ENCODE assay signal across 25 mouse cellular contexts in genomic region chr4:135377241-135377640, GRCm38 (mm10). TPM values are rescaled to one million over a fixed set of nuclear protein-coding genes. Genes with fewer than 3 reads are reported as not detected.
"Had no signal": no experiment of that assay in that cellular context is flagged by ENCODE, and none has a peak within 500 bp of the region (broad histone marks: within the 10 kb centered on the region; RNA-seq: fewer than 3 reads in every experiment).

No protein-coding gene starts in this region.

- H3K4me2 ChIP-seq: heart, embryonic 11.5 days; heart, embryonic 13.5 days; heart, embryonic 15.5 days; hindbrain, embryonic 13.5 days; hindbrain, embryonic 15.5 days; limb, embryonic 13.5 days; limb, embryonic 15.5 days; liver, embryonic 11.5 days; liver, embryonic 13.5 days; liver, embryonic 15.5 days had no signal

- H3K27me3 ChIP-seq: heart, embryonic 13.5 days; heart, embryonic 15.5 days; hindbrain, embryonic 13.5 days; hindbrain, embryonic 15.5 days; limb, embryonic 13.5 days; limb, embryonic 15.5 days; liver, embryonic 13.5 days; liver, embryonic 15.5 days had no signal

- H3K9me3 ChIP-seq: heart, embryonic 15.5 days; hindbrain, embryonic 13.5 days; hindbrain, embryonic 15.5 days had no signal

- H3K36me3 ChIP-seq: heart, embryonic 13.5 days; heart, embryonic 15.5 days; hindbrain, embryonic 13.5 days; hindbrain, embryonic 15.5 days; limb, embryonic 15.5 days; liver, embryonic 13.5 days; liver, embryonic 15.5 days had no signal

- ATAC-seq: hindbrain, postnatal 0 days; intestine, embryonic 16.5 days had no signal

- H3K4me3 ChIP-seq: heart, adult 2 months; heart, embryonic 13.5 days; heart, embryonic 15.5 days; hindbrain, embryonic 13.5 days; hindbrain, embryonic 15.5 days; limb, embryonic 13.5 days; limb, embryonic 15.5 days; liver, embryonic 13.5 days; liver, embryonic 15.5 days had no signal

- H3K9ac ChIP-seq: heart, embryonic 13.5 days; heart, embryonic 15.5 days; hindbrain, embryonic 13.5 days; hindbrain, embryonic 15.5 days; limb, embryonic 13.5 days; limb, embryonic 15.5 days; liver, embryonic 13.5 days; liver, embryonic 15.5 days had no signal

- H3K4me1 ChIP-seq: heart, embryonic 13.5 days; heart, embryonic 15.5 days; hindbrain, embryonic 13.5 days; limb, embryonic 13.5 days; liver, embryonic 13.5 days; liver, embryonic 15.5 days had no signal

- H3K27ac ChIP-seq: heart, adult 2 months; heart, embryonic 13.5 days; heart, embryonic 15.5 days; hindbrain, embryonic 13.5 days; hindbrain, embryonic 15.5 days; hindbrain, postnatal 0 days; limb, embryonic 13.5 days; limb, embryonic 15.5 days; liver, embryonic 13.5 days; liver, embryonic 15.5 days had no signal

- DNase-seq: gastrocnemius, postnatal 14 days; gastrocnemius, postnatal 36 days; heart, adult 11 months; heart, adult 2 months; heart, postnatal 14 days; heart, postnatal 36 days; kidney, adult 11 months; kidney, postnatal 10 days; layer of hippocampus, adult 9-11 months; layer of hippocampus, postnatal 36 days; left cerebral cortex, postnatal 4 days; liver, embryonic 13.5 days had no signal

RNA-seq across cellular contexts. Expression of gene Ncmap, which starts 20.8 kb away (rescaled TPM):
- total RNA-seq: hematopoietic stem cell, adult 5-6 weeks had no signal
- polyA plus RNA-seq: hindbrain, embryonic 11.5 days had no signal
